Mouse (Mus musculus) MEL (cell line): ENCODE results near the gene Tsen54. TPM values are rescaled to one million over a fixed set of nuclear protein-coding genes. Genes with fewer than 3 reads are reported as not detected.
A peak's percentile ranks its signal among the peaks of the same experiment; 100 is the strongest.

ENCODE experiments used
- DNase-seq: peaks from one replicate; pipeline ENCODE4 v3.0.0; 2011; ENCODE audit warnings: low read depth, low spot score
- H3K27ac ChIP-seq: 2 replicates; pipeline ENCODE4 v1.5.1; 2012; ENCODE audit warnings: low read depth, mild to moderate bottlenecking, control low read depth, low read length, moderate library complexity; ENCODE audit not compliant: control insufficient read depth
- H3K27me3 ChIP-seq, 2 experiments: fragments of 150-350 bp in 1 of 2; sonication (generic) in 1 of 2; 2 replicates each; pipeline ENCODE4 v1.6.1; 2012; ENCODE audit warnings: low read length in 2 of 2, mild to moderate bottlenecking in 2 of 2, improper control_type of control experiment in 1 of 2, moderate library complexity in 1 of 2; ENCODE audit not compliant: insufficient read depth in 2 of 2, control insufficient read depth in 1 of 2
- H3K36me3 ChIP-seq, 2 experiments: 2 replicates each; pipeline ENCODE4 v1.6.1; 2012 to 2014; ENCODE audit warnings: low read length in 2 of 2, improper control_type of control experiment in 1 of 2, inconsistent platforms in 1 of 2, mild to moderate bottlenecking in 1 of 2; ENCODE audit not compliant: insufficient read depth in 2 of 2, control insufficient read depth in 1 of 2
- H3K4me1 ChIP-seq, 2 experiments: fragments of 150-350 bp in 1 of 2; sonication (generic) in 1 of 2; 2 replicates each; pipeline ENCODE4 v1.6.1; 2012; ENCODE audit warnings: low read length in 2 of 2, improper control_type of control experiment in 1 of 2, mild to moderate bottlenecking in 1 of 2; ENCODE audit not compliant: insufficient read depth in 2 of 2, control insufficient read depth in 1 of 2
- H3K4me3 ChIP-seq, 2 experiments: fragments of 150-350 bp in 1 of 2; sonication (generic) in 1 of 2; 2 replicates each; pipeline ENCODE4 v1.5.1; 2012; ENCODE audit warnings: low read depth in 2 of 2, low read length in 2 of 2, mild to moderate bottlenecking in 2 of 2, moderate library complexity in 2 of 2, control low read depth in 1 of 2, improper control_type of control experiment in 1 of 2; ENCODE audit not compliant: control insufficient read depth in 1 of 2, insufficient read depth in 1 of 2
- H3K79me2 ChIP-seq: 2 replicates; pipeline ENCODE4 v1.6.1; 2012; ENCODE audit warnings: mild to moderate bottlenecking, low read length, moderate library complexity; ENCODE audit not compliant: control insufficient read depth, poor library complexity, insufficient read depth
- H3K9ac ChIP-seq: 2 replicates; pipeline ENCODE4 v1.6.1; 2012; ENCODE audit warnings: low read depth, mild to moderate bottlenecking, control low read depth, low read length, moderate library complexity; ENCODE audit not compliant: control insufficient read depth, poor library complexity, severe bottlenecking
- H3K9me3 ChIP-seq: fragments of 150-350 bp; sonication (generic); replicated peaks from 2 replicates; pipeline ENCODE4 v1.6.1; 2012; ENCODE audit warnings: mild to moderate bottlenecking, low read length, improper control_type of control experiment, moderate library complexity; ENCODE audit not compliant: insufficient read depth
- BHLHE40 ChIP-seq: IDR thresholded peaks from 2 replicates; pipeline ENCODE4 v1.6.1; 2012; ENCODE audit warnings: low read depth, mild to moderate bottlenecking, inconsistent platforms, low read length, improper control_type of control experiment, borderline replicate concordance
- CHD1 ChIP-seq: IDR thresholded peaks from 2 replicates; pipeline ENCODE4 v1.6.1; 2012; ENCODE audit warnings: low read depth, mild to moderate bottlenecking, inconsistent platforms, low read length, improper control_type of control experiment
- CHD2 ChIP-seq: IDR thresholded peaks from 2 replicates; pipeline ENCODE4 v1.6.1; 2011; ENCODE audit warnings: low read length, improper control_type of control experiment
- CTCF ChIP-seq, 3 experiments: IDR thresholded peaks in 2 of 3; conservative IDR thresholded peaks in 1 of 3; 2 replicates each; pipeline ENCODE4 v1.5.1; 2011 to 2012; ENCODE audit warnings: low read length in 3 of 3, low read depth in 2 of 3, mild to moderate bottlenecking in 2 of 3, improper control_type of control experiment in 1 of 3, inconsistent platforms in 1 of 3, mixed read lengths in 1 of 3, moderate library complexity in 1 of 3; ENCODE audit not compliant: control insufficient read depth in 1 of 3, insufficient read depth in 1 of 3, poor library complexity in 1 of 3, severe bottlenecking in 1 of 3
- E2F4 ChIP-seq: IDR thresholded peaks from 2 replicates; pipeline ENCODE4 v1.6.1; 2011; ENCODE audit warnings: low read depth, low read length, improper control_type of control experiment, borderline replicate concordance
- ELF1 ChIP-seq: IDR thresholded peaks from 2 replicates; pipeline ENCODE4 v1.6.1; 2014; ENCODE audit warnings: low read depth, mild to moderate bottlenecking, inconsistent platforms, low read length, improper control_type of control experiment, moderate library complexity
- EP300 ChIP-seq, 2 experiments: IDR thresholded peaks; 2 replicates each; pipeline ENCODE4 v1.6.1; 2011; ENCODE audit warnings: improper control_type of control experiment in 2 of 2, low read length in 2 of 2, low read depth in 1 of 2, mild to moderate bottlenecking in 1 of 2
- ETS1 ChIP-seq: IDR thresholded peaks from 2 replicates; pipeline ENCODE4 v1.6.1; 2012; ENCODE audit warnings: low read depth, mild to moderate bottlenecking, inconsistent platforms, low read length, improper control_type of control experiment, moderate library complexity
- GABPA ChIP-seq: IDR thresholded peaks from 2 replicates; pipeline ENCODE4 v1.6.1; 2012; ENCODE audit warnings: low read depth, mild to moderate bottlenecking, inconsistent platforms, low read length, improper control_type of control experiment, moderate library complexity
- GATA1 ChIP-seq: IDR thresholded peaks from 2 replicates; pipeline ENCODE4 v1.6.1; 2011; ENCODE audit warnings: low read depth, low read length, improper control_type of control experiment
- JUND ChIP-seq: IDR thresholded peaks from 2 replicates; pipeline ENCODE4 v1.6.1; 2011; ENCODE audit warnings: low read depth, mild to moderate bottlenecking, improper control_type of control experiment, low read length
- MAZ ChIP-seq: IDR thresholded peaks from 2 replicates; pipeline ENCODE4 v1.6.1; 2012; ENCODE audit warnings: low read depth, mild to moderate bottlenecking, inconsistent platforms, low read length, improper control_type of control experiment
- MEF2A ChIP-seq: IDR thresholded peaks from 2 replicates; pipeline ENCODE4 v1.6.1; 2014; ENCODE audit warnings: low read depth, mild to moderate bottlenecking, inconsistent platforms, low read length, improper control_type of control experiment; ENCODE audit not compliant: poor library complexity, insufficient replicate concordance, severe bottlenecking; ENCODE audit errors: extremely low read depth
- MXI1 ChIP-seq: IDR thresholded peaks from 2 replicates; pipeline ENCODE4 v1.6.1; 2011; ENCODE audit warnings: mild to moderate bottlenecking, low read depth, low read length, improper control_type of control experiment
- NRF1 ChIP-seq: IDR thresholded peaks from 2 replicates; pipeline ENCODE4 v1.6.1; 2014; ENCODE audit warnings: low read depth, mild to moderate bottlenecking, inconsistent platforms, low read length, improper control_type of control experiment, moderate library complexity; ENCODE audit not compliant: poor library complexity, insufficient read depth, severe bottlenecking
- POLR2A ChIP-seq, 2 experiments: IDR thresholded peaks; 2 replicates each; pipeline ENCODE4 v1.6.1; 2011 to 2012; ENCODE audit warnings: low read length in 2 of 2, mild to moderate bottlenecking in 2 of 2, control low read depth in 1 of 2, improper control_type of control experiment in 1 of 2, low read depth in 1 of 2, moderate library complexity in 1 of 2; ENCODE audit not compliant: control insufficient read depth in 1 of 2, insufficient read depth in 1 of 2, poor library complexity in 1 of 2
- POLR2AphosphoS2 ChIP-seq: IDR thresholded peaks from 2 replicates; pipeline ENCODE4 v1.6.1; 2011; ENCODE audit warnings: low read length, improper control_type of control experiment
- POLR2AphosphoS5 ChIP-seq: IDR thresholded peaks from 2 replicates; pipeline ENCODE4 v1.6.1; 2012; ENCODE audit warnings: low read depth, borderline replicate concordance, mild to moderate bottlenecking, inconsistent platforms, low read length, moderate library complexity, mixed read lengths
- RAD21 ChIP-seq: IDR thresholded peaks from 2 replicates; pipeline ENCODE4 v1.6.1; 2011; ENCODE audit warnings: mild to moderate bottlenecking, low read depth, low read length, improper control_type of control experiment
- RCOR1 ChIP-seq: IDR thresholded peaks from 2 replicates; pipeline ENCODE4 v1.6.1; 2012; ENCODE audit warnings: low read depth, mild to moderate bottlenecking, inconsistent platforms, low read length, improper control_type of control experiment
- SIN3A ChIP-seq: IDR thresholded peaks from 2 replicates; pipeline ENCODE4 v1.6.1; 2012; ENCODE audit warnings: low read length, improper control_type of control experiment, inconsistent platforms
- SMC3 ChIP-seq: IDR thresholded peaks from 2 replicates; pipeline ENCODE4 v1.6.1; 2011; ENCODE audit warnings: low read depth, low read length, improper control_type of control experiment
- TBP ChIP-seq: IDR thresholded peaks from 2 replicates; pipeline ENCODE4 v1.8.0; 2011; ENCODE audit warnings: low read depth, low read length, improper control_type of control experiment
- USF1 ChIP-seq: IDR thresholded peaks from 2 replicates; pipeline ENCODE4 v1.6.1; 2014; ENCODE audit warnings: low read depth, mild to moderate bottlenecking, inconsistent platforms, low read length, improper control_type of control experiment, moderate library complexity
- ZC3H11A ChIP-seq: IDR thresholded peaks from 2 replicates; pipeline ENCODE4 v1.6.1; 2012; ENCODE audit warnings: low read depth, mild to moderate bottlenecking, inconsistent platforms, low read length, improper control_type of control experiment
- polyA plus RNA-seq, 2 experiments: library from polyadenylated mRNA; stranded (reverse) in 1 of 2; unstranded in 1 of 2; fragments of >175 nt in 1 of 2; fragments of >200 nt in 1 of 2; gene quantifications; 2 replicates each; pipeline versions ENCODE4 v1.2.1 to v1.2.4; 2012; ENCODE audit warnings: low replicate concordance in 2 of 2, low read depth in 1 of 2; ENCODE audit not compliant: insufficient read length in 2 of 2, insufficient read depth in 1 of 2, missing spikeins in 1 of 2
- total RNA-seq: library from RNA; depleted of rRNA; stranded (reverse); fragments of 300-350 nt; gene quantifications from 2 replicates; pipeline ENCODE4 v1.2.3, GENCODE M21; 2012

Tsen54 gene
- total and polyA plus RNA-seq, 3 experiments, result 55.8 to 72.0 TPM; not detected in 1

GRCm38 (mm10) chr11:115812533-115813420 lies 1.7 kb upstream of the Tsen54 start:
- no peaks in the 10 kb centered on the region for H3K27me3 ChIP-seq
- DNase-seq, result peak; percentile 67
- peaks cover 0 to 15% of the 10 kb centered on the region in 2 experiments; a peak in 2 of 4 replicates for H3K36me3 ChIP-seq
- peaks cover 2 to 26% of the 10 kb centered on the region in 2 experiments; a peak in 3 of 4 replicates for H3K4me1 ChIP-seq
- H3K79me2 ChIP-seq, result peaks cover 22% of the 10 kb centered on the region
- TF ChIP-seq SIN3A (no peak), TBP (no peak), BHLHE40 (peak; percentile 34; the same call in 1 of the 2 replicates), MEF2A (no peak), USF1 (no peak), POLR2AphosphoS5 (no peak), GATA1 (no peak), RCOR1 (0 out of 2 replicates have a peak, but pooled peaks have one; percentile 18), POLR2A (IDR thresholded peaks at IDR 0.05; ENCODE audit: control insufficient read depth in 1 of 2, insufficient read depth in 1 of 2, low read depth in 1 of 2, low read length in 2 of 2, poor library complexity in 1 of 2) (no peak)
- H3K9ac ChIP-seq, result peak overlapping the region; percentile 82
- peak overlapping the region; percentile 36 for H3K27ac ChIP-seq
- H3K4me3 ChIP-seq, result peak overlapping the region; percentile 77 to 93
- no peaks in the 10 kb centered on the region for H3K9me3 ChIP-seq

GRCm38 (mm10) chr11:115813507-115814296 lies 822 bp upstream of the Tsen54 start, which contains the start of gene Caskin2:
TSS of gene Caskin2 (minus strand) at chr11:115813639.
- peaks cover 2 to 23% of the 10 kb centered on the region in 2 experiments; a peak in 3 of 4 replicates for H3K4me1 ChIP-seq
- peak within 1 kb of the TSS; percentile 96 for H3K9ac ChIP-seq
- H3K27me3 ChIP-seq, result no peaks in the 10 kb centered on the region
- peak; percentile 98 for DNase-seq
- no peaks in the 10 kb centered on the region for H3K9me3 ChIP-seq
- H3K4me3 ChIP-seq, result peak within 1 kb of the TSS; percentile 91 to 93
- H3K36me3 ChIP-seq, result peaks cover 0 to 15% of the 10 kb centered on the region in 2 experiments; a peak in 2 of 4 replicates
- peak within 1 kb of the TSS; percentile 36 for H3K27ac ChIP-seq
- peaks cover 22% of the 10 kb centered on the region for H3K79me2 ChIP-seq
- TF ChIP-seq POLR2A (IDR thresholded peaks at IDR 0.05; ENCODE audit: control insufficient read depth in 1 of 2, insufficient read depth in 1 of 2, low read depth in 1 of 2, low read length in 2 of 2, poor library complexity in 1 of 2) (peak; percentile 61 to 67; a peak in 3 of 4 replicates), GABPA (0 out of 2 replicates have a peak, but pooled peaks have one; percentile 53), ZC3H11A (peak; percentile 96), MXI1 (peak; percentile 93), NRF1 (peak; percentile 80), SMC3 (peak; percentile 95), POLR2AphosphoS5 (no peak), CTCF (IDR thresholded peaks at IDR 0.05 in 2 of 3, conservative IDR thresholded peaks at IDR 0.05 in 1 of 3; ENCODE audit: control insufficient read depth in 1 of 3, insufficient read depth in 1 of 3, low read depth in 2 of 3, low read length in 3 of 3, poor library complexity in 1 of 3, severe bottlenecking in 1 of 3) (peak; percentile 92 to 100 (median 99)), RCOR1 (peak; percentile 88), MAZ (peak; percentile 98), EP300 (IDR thresholded peaks at IDR 0.05; ENCODE audit: low read depth in 1 of 2, low read length in 2 of 2) (peak in 1 of 2 experiments; percentile 60; a peak in 2 of 4 replicates), CHD1 (no peak), E2F4 (peak; percentile 71; the same call in 1 of the 2 replicates), USF1 (no peak), BHLHE40 (no peak), CHD2 (no peak), JUND (no peak), ELF1 (peak; percentile 62), ETS1 (peak; percentile 14; the same call in 1 of the 2 replicates), RAD21 (peak; percentile 100), POLR2AphosphoS2 (no peak), SIN3A (peak; percentile 96)
